8 mouse cellular contexts compared by ENCODE assay signal in genomic region chr2:157074186-157074724, GRCm38 (mm10). TPM values are rescaled to one million over a fixed set of nuclear protein-coding genes. Genes with fewer than 3 reads are reported as not detected.
DNase-seq lines count a peak whose midpoint lies in the region; ATAC-seq lines count a peak whose summit lies in the region.

No protein-coding gene starts in this region.

- ATAC-seq in kidney, embryonic 16.5 days (ENCODE audit: low FRiP score, low TSS enrichment): no peak
- no peak for ATAC-seq in forebrain, embryonic 14.5 days
- ATAC-seq in midbrain, embryonic 12.5 days (ENCODE audit: low FRiP score, low read depth): no peak
- ATAC-seq in liver, embryonic 12.5 days: no peak
- no peak for ATAC-seq in frontal cortex, adult (ENCODE audit: low TSS enrichment)

- DNase-seq in kidney, postnatal 4 days: no peak
- DNase-seq in brain, adult 2 months (ENCODE audit: low read depth, low spot score): peak; percentile 96
- no peak for DNase-seq in forebrain, embryonic 14.5 days (ENCODE audit: low spot score)
- no peak for DNase-seq in spleen, postnatal 14 days (ENCODE audit: low spot score in 2 of 2)

- H3K4me1 ChIP-seq in kidney, embryonic 16.5 days (ENCODE audit: insufficient read depth, low read length): peaks cover 83% of the 10 kb centered on the region
- peaks cover 72% of the 10 kb centered on the region for H3K4me1 ChIP-seq in forebrain, embryonic 14.5 days (ENCODE audit: control insufficient read depth, insufficient read depth, low read length)
- H3K4me1 ChIP-seq in midbrain, embryonic 12.5 days: peaks cover 86% of the 10 kb centered on the region
- H3K4me1 ChIP-seq in liver, embryonic 12.5 days: peaks cover 78% of the 10 kb centered on the region

- WGBS in kidney, embryonic 16.5 days: 86% methylated on average over 9 of the region's 9 CpGs
- WGBS in forebrain, embryonic 14.5 days: 60% methylated on average over 9 of the region's 9 CpGs
- WGBS in midbrain, embryonic 12.5 days: 77% methylated on average over 9 of the region's 9 CpGs
- WGBS in liver, embryonic 12.5 days (ENCODE audit: insufficient replicate concordance): 71% methylated on average over 9 of the region's 9 CpGs

- H3K4me2 ChIP-seq in kidney, embryonic 16.5 days (replicated peaks; ENCODE audit: low read depth, low read length): no peak overlapping the region
- H3K4me2 ChIP-seq in forebrain, embryonic 14.5 days (ENCODE audit: low read length): peak overlapping the region; percentile 89
- peak overlapping the region; percentile 99; the same call in 1 of the 2 replicates for H3K4me2 ChIP-seq in midbrain, embryonic 12.5 days (replicated peaks)
- H3K4me2 ChIP-seq in liver, embryonic 12.5 days: no peak overlapping the region

- no peak overlapping the region for H3K9ac ChIP-seq in kidney, embryonic 16.5 days (replicated peaks; ENCODE audit: low read length)
- no peak overlapping the region for H3K9ac ChIP-seq in forebrain, embryonic 14.5 days (ENCODE audit: low read length)
- H3K9ac ChIP-seq in midbrain, embryonic 12.5 days (replicated peaks): 0 out of 2 replicates have a peak overlapping the region, but pooled peaks have one; percentile 42
- H3K9ac ChIP-seq in liver, embryonic 12.5 days: no peak overlapping the region

- H3K4me3 ChIP-seq in kidney, embryonic 16.5 days (ENCODE audit: low read length): no peak overlapping the region
- H3K4me3 ChIP-seq in forebrain, embryonic 14.5 days (ENCODE audit: low read depth, low read length): 0 out of 2 replicates have a peak overlapping the region, but pooled peaks have one; percentile 2
- no peak overlapping the region for H3K4me3 ChIP-seq in midbrain, embryonic 12.5 days
- no peak overlapping the region for H3K4me3 ChIP-seq in liver, embryonic 12.5 days

- 0 out of 2 replicates have a peak overlapping the region, but pooled peaks have one; percentile 24 for H3K27ac ChIP-seq in kidney, embryonic 16.5 days (ENCODE audit: low read length)
- peak overlapping the region; percentile 27; the same call in 1 of the 2 replicates for H3K27ac ChIP-seq in forebrain, embryonic 14.5 days (ENCODE audit: low read depth, low read length)
- H3K27ac ChIP-seq in midbrain, embryonic 12.5 days (replicated peaks): peak overlapping the region; percentile 46; the same call in 1 of the 2 replicates
- H3K27ac ChIP-seq in liver, embryonic 12.5 days: no peak overlapping the region

- no peaks in the 10 kb centered on the region for H3K9me3 ChIP-seq in kidney, embryonic 16.5 days (ENCODE audit: low read length)
- H3K9me3 ChIP-seq in forebrain, embryonic 14.5 days (replicated peaks; ENCODE audit: control insufficient read depth, low read length): no peaks in the 10 kb centered on the region
- H3K9me3 ChIP-seq in midbrain, embryonic 12.5 days: no peaks in the 10 kb centered on the region
- no peaks in the 10 kb centered on the region for H3K9me3 ChIP-seq in liver, embryonic 12.5 days (replicated peaks)

- no peaks in the 10 kb centered on the region for H3K27me3 ChIP-seq in kidney, embryonic 16.5 days (ENCODE audit: insufficient read depth, low read length)
- no peaks in the 10 kb centered on the region for H3K27me3 ChIP-seq in forebrain, embryonic 14.5 days (replicated peaks; ENCODE audit: control insufficient read depth, insufficient read depth, low read length)
- H3K27me3 ChIP-seq in midbrain, embryonic 12.5 days: no peaks in the 10 kb centered on the region
- H3K27me3 ChIP-seq in liver, embryonic 12.5 days (replicated peaks): peaks cover 41% of the 10 kb centered on the region

- H3K36me3 ChIP-seq in kidney, embryonic 16.5 days (ENCODE audit: insufficient read depth, low read length): peaks cover 12% of the 10 kb centered on the region; the same call in 1 of the 2 replicates
- peaks cover 17% of the 10 kb centered on the region; the same call in 1 of the 2 replicates for H3K36me3 ChIP-seq in forebrain, embryonic 14.5 days (ENCODE audit: control insufficient read depth, insufficient read depth, low read length)
- H3K36me3 ChIP-seq in midbrain, embryonic 12.5 days: peaks cover 15% of the 10 kb centered on the region
- H3K36me3 ChIP-seq in liver, embryonic 12.5 days: 0 out of 2 replicates have a peak, but pooled peaks cover 2% of the 10 kb centered on the region

RNA-seq across cellular contexts. Expression of gene Soga1, which starts 4.8 kb away (rescaled TPM):
- 2.5 and 3.6 TPM in 2 replicates for polyA plus RNA-seq in kidney, embryonic 16.5 days (2015; fragmentation: Nextera tagmentation; extraction: Ambion mirVana)
- polyA plus RNA-seq in forebrain, embryonic 14.5 days (2014; fragmentation: Nextera tagmentation; extraction: Ambion mirVana): 5.9 and 8.1 TPM in 2 replicates
- polyA plus RNA-seq in midbrain, embryonic 12.5 days (2016; fragmentation: Nextera tagmentation; extraction: Ambion mirVana): 6.9 and 7.3 TPM in 2 replicates
- 3.4 TPM in 2 replicates for polyA plus RNA-seq in liver, embryonic 12.5 days (2016; fragmentation: Nextera tagmentation; extraction: Ambion mirVana)

RNA-seq across cellular contexts. Expression of gene Tldc2, which starts 12.6 kb away (rescaled TPM):
- polyA plus RNA-seq in kidney, embryonic 16.5 days (2015; fragmentation: Nextera tagmentation; extraction: Ambion mirVana): 0.53 and 0.71 TPM in 2 replicates
- not detected in 2 replicates for polyA plus RNA-seq in forebrain, embryonic 14.5 days (2014; fragmentation: Nextera tagmentation; extraction: Ambion mirVana)
- polyA plus RNA-seq in midbrain, embryonic 12.5 days (2016; fragmentation: Nextera tagmentation; extraction: Ambion mirVana): not detected in 2 replicates
- polyA plus RNA-seq in liver, embryonic 12.5 days (2016; fragmentation: Nextera tagmentation; extraction: Ambion mirVana): 0.29 TPM in 1 of 2 replicates, not detected in the other

Comparison
In these comparisons a context has a peak if more than half of its experiments do, and no peak if none do; other contexts are left out.
1. H3K4me2 ChIP-seq: peak in forebrain, embryonic 14.5 days (single experiment) and midbrain, embryonic 12.5 days (single experiment); none in kidney, embryonic 16.5 days (single experiment) and liver, embryonic 12.5 days (single experiment).